Mouse (Mus musculus) ES-Bruce4 (cell line): Measurements from ENCODE around the gene Asic2.

ENCODE experiments used
- CTCF ChIP-seq: IDR thresholded peaks from one replicate; pipeline ENCODE4 v1.8.1; 2011; ENCODE audit warnings: low read depth, low read length
- POLR2A ChIP-seq: IDR thresholded peaks from one replicate; pipeline ENCODE4 v1.8.1; 2011; ENCODE audit warnings: low read length; ENCODE audit not compliant: insufficient read depth

DNA sequence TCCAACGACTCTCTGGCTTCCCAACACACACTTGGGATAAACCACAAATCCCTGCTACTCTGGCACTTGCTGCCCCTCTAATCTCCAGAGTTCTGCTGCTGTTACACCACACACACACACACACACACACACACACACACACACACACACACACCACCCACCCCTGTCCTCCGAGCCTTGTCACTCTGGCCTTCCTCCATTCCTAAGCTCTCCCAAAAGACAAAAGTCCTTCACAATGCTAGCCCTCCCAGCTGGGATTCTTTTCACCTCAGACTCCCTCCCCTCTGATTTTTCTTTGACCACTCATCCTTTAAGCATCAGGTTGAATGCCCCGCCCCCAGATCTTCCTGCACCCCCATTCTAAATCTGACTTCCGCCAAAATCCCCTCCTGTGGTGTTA lies 506.5 kb downstream of the Asic2 start:
- no peak for TF ChIP-seq POLR2A
- TF ChIP-seq CTCF = no peak
